Mouse (Mus musculus) hindlimb bud, embryonic 11.5 days (tissue): ENCODE results near the gene Tmub1.

Experiments
- DNase-seq: peaks from one replicate; pipeline ENCODE4 v3.0.0-alpha.2; 2012; ENCODE audit warnings: low read depth, low spot score; ENCODE audit errors: extremely low spot score

Gene Tmub1

DNA sequence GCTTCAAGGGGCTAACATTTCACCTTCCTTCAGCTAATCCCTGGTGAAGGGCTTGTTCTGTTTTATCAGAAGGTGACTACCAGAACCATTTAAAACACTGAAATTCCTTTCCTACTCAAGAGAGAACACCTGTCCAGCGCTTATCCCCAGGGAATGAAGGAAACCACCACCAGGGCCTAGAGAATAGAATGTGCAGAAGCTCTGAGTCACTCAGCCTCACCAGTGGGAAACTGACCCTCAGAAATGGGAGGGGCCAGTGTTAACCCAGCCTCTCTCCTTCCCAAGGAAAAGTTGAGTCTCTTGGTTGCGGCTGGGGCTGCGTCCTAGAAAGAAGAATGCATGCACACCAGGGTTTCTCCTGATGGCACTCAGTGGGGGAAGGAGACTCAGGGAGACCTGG is 7.4 kb upstream of the Tmub1 start:
- no peak for DNase-seq

DNA sequence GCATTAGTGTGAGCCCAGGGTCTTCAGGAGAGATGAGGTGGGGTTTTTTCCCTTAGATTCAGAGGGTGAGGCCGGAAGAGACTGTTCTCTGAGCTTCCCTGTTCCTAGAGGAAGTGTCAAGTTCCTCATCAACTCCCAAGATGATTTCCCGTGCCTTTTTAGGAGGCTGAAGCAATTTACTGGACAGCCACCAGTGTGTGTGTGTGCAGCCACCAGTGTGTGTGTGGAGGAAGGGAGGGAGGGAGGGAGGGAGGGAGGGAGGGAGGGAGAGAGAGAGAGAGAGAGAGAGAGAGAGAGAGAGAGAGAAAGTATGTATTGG is 6.3 kb upstream of the Tmub1 start:
- DNase-seq = no peak

DNA sequence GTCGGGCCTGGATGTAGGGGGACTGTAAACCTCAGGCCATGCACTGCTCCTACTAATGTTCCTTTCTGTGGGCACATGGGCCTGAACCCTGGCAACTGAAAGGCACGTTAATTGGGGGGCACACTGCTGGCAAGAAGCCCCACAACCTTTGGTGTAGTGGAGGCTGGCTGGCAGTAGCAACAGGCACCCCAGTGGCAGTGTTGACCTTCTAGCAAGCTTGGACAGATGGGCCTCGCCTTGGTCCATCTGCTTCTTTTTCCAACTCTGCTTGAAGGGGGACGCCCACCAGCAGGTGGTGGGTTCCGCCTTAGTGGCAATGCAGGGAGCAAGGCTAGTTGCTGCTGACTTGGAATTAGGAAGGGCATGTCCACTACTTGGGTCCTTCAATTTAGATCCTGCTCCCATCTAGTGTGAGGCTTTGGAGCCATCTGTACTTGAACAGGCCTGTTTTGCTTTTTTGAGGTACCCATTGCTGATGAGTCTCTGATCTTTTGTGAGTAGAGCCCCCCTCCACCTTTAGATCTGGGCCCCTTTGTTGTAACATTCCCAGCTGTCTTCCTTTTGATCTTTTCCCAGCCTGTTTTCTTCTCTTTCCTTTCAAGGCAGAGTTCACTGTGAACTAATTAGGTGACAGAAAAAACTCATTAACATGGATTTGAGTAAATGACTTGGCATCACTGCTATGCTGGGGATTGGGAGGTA is 5.8 kb upstream of the Tmub1 start:
- no peak for DNase-seq

DNA sequence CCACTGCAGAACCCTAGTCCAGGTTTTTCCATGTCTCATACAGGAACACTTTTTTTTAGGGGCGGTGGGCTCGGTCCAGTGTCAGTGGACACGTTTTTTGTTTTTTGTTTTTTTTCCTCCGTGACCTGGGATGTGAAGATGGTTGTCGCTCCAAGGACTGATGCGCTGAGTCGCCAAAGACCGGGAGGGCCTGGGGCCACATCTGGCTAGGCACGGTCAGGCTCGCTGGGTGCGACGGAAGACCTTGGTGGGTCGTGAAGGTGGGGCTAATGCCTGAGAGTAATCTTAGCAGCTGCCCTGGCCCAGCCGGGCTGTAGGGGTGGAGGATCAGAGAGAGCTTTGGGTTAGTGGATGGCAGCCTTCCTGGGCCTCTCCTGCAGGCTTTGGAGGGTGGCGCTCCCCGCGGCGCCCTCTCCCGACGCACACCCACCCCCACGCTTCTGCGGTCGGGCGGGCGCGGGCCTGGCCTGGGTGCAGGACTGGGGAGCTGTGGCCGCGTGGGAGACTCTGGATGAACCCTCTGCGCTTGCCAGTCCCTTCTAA is 5.1 kb upstream of the Tmub1 start:
- DNase-seq = no peak

DNA sequence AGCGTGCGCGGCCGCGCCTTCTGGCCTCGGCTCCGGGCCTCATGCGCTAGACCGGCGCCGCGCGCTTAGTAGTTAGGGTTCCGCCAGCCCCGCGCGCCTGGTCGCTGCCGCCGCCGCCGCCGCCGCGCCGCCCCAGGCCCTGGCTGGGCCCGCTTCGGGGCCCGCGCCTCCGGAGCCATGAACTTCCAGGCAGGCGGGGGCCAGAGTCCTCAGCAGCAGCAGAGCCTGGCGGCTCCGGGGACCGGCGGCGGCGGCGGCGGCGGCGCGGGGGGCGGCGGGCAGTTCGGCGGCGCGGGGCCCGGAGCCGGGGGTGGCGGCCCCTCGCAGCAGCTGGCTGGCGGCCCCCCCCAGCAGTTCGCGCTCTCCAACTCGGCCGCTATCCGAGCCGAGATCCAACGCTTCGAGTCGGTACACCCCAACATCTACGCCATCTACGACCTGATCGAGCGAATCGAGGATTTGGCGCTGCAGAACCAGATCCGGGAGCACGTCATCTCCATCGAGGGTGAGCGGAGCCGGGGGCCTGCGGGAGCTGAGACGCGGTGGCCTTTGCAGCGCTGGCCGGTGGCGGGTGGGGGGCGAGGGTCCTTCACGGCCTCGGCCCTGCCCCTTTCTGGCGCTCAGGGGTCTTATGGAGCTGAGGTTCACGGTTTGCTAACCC is 4.5 kb upstream of the Tmub1 start, which contains the start of gene Agap3:
TSS of gene Agap3 (plus strand) at position 148 of the 661 bp plus-strand sequence.
- no peak for DNase-seq

DNA sequence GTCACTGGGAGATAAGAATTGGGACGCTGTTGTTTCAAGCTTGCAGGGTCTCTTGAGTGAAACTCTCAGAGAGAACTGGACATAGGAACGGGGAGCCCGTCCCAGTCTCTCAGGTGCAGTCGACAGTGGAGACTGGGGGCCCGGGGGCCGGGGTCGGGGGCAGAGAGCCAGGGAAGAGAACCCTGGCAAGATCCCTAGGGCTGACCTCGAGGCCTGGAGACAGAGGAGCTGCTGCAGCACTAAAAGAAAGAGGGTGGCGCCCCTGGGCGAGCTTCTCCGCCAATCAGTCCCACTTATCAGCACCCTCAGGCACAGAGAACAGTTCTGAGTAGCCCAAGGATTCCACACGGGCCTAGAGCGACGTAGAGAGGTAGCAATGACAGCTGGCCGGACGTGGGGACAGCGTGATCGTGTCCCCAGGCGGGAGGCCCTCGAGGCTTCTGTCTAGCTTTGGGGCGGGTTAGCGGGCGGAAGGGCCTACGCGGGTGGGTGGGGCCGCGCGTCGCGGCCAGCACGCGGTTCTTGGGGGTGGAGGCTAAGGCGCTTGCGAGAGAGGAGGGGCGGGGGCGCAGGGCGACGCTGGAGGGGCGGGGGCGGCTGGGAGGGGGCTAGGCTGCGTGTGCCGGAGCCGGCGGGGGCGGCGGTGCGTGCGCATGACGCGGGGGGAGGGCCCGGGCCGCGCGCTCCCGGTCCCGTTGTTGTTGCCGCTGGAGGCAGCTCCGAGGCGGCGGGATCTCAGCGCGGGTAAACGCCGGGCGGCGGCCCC is 3.8 kb upstream of the Tmub1 start:
- no peak for DNase-seq

DNA sequence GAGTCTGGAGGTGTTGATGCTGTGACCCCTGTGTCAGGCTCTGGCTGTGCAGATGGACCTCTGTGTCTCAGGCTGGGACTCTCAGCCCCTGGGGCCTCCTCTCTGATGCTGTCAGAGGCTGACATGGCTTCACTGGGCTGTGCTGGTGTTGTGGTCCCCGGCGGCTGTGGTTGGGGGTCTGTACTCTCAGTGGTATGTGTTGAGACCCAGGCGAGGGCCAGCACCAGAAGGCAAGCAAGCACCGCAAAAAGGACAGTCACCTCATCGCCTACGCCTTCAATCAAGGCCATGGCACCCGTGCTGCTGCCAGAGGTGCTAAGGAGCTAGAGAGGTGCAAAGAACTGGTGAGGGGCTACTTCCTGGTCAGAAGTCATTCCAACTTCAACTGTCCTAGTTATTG is 1.0 kb downstream of the Tmub1 start:
- no peak for DNase-seq

DNA sequence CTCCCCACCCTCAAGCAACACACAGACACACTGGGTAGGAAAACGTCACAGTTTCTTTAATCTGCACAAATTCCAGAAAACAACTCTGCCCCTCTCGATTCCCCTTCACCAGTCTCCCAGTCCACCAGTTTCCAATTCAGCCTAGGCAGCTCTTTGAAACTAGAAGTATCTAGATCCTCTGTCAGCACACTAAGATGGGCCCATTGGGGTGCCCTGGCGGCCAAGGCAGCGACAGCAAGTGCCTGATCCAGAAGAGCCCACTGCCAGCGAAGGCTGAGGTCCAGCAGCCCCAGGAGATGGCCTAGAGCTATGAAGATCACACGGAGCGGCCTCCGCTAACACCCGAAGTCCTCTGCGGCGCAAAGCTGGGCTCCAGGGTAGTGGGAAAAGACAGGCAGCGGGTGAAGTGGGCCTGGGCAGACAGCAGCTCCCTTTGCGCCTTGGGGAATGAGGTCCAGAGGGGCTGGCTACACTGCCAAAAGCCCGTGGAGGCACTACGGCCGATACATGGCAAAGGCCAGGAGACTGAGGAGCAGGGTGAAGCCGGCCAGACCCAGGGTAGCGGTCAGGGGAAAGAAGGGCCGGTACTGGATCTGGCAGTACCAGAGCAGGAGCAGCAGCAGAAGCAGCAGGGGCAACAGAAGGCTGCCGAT is 2.1 kb downstream of the Tmub1 start:
- no peak for DNase-seq

DNA sequence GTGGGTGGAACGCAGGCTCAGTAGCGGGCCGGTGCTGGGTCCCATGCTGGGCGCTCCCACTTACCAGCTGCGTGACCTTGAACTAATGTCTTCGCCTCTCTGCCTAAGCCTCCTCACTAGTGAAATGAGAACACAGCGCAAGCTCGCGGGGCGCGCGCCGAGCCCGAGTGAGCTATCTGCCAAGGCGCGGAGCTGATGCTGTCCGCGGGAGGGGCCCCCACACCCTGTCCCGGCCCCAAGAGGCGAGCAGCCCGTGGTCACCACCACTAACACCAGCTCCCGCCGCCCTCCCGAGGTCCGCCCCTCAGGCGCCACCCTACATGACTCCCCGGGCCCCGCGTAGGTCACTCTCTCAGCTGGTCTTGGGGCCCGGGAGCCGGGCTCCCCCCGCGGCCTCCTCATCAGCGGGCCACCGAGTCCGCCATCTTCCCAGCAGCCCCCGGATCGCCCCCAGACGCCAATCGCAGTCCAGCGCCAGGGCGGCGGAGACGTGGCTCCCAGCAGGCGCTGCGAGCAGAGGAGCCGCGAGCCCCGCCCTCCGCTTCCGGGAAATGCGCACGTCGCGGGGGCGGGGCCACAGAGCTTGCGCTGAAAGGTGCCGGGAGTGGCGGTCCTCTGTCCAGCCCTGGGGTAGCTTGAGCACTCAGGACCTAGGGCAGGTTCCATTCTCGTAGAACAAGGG is 2.8 kb downstream of the Tmub1 start, which contains the start of gene Fastk:
TSS of gene Fastk (minus strand) at position 542 of the 682 bp plus-strand sequence.
- no peak for DNase-seq

DNA sequence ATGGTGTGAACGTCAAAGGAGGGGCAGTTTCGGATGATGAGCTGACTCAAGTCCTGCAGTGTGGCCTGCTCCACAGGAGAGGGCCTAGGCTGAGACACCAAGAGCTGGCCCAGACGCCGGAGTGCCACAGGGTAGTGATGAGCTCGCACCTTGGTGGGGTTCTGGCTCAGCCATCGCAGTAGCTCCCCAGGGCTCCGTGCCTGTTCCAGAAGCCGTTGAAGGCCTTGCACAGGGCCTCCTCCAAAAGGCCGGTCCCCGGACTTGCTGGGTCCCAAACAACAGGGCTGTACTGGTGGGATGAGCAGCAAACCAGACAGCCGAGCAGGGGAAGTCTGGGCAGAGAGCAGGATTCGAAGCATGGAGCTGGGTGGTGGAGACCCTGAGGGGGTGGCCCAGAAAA is 3.7 kb downstream of the Tmub1 start:
- no peak for DNase-seq

DNA sequence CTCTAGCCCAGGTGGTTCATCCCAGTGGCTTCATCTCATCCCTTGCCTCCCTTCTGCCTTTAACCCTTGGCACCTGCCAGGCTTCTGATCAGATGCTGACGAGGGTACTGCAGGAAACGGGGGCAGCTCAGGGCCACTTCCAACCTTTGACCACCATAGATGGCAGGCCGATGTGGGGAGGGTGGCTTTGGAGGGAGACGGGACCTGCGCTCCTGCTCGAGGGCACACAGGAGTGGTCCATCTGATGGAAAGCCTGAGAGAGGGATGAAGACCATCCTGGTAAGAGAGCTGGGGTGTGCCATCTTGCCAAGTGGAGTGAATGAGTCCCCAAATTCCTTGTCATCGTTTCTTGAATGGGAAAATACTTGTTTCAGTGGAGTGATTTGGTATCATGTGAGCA is 4.5 kb downstream of the Tmub1 start:
- no peak for DNase-seq

DNA sequence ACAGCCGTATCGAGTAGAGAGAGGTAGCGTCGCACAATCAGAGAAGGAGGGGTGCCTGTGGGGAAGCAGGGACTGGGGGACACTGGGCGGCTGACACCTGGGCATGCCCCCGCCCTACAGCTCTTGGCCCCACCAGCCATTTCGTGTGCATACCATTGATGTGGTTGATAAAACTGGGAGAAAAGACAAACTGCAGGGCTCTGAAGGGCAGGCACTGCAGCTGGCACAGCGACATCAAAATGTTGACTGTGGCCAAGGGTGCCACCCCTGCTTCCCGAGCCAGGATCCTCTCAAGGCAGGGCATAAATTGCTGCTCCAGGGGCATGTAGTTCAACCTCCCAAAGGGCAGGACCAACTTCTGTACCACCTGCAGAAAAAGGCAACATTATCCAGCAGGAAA is 5.6 kb downstream of the Tmub1 start:
- DNase-seq = no peak

DNA sequence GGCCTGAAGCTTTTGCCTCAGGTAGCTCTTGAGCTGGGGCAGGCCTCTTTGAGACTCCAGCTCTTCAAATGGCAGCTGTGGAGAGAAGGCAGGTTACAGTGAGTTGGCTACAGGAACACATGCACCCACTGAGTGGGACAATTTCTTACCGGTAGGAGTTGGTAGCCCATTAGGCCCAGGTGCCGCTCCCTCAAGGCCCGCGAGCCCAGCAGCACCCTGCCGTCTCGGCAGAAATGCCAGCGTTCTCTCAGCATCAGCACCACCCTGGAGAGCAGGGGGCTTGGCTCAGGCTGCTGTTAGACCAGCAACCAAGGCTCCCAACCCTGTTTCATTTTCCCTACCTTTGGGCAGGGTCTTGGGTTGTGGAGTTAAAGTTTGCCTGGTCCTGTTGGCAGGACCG is 6.5 kb downstream of the Tmub1 start:
- DNase-seq = no peak

DNA sequence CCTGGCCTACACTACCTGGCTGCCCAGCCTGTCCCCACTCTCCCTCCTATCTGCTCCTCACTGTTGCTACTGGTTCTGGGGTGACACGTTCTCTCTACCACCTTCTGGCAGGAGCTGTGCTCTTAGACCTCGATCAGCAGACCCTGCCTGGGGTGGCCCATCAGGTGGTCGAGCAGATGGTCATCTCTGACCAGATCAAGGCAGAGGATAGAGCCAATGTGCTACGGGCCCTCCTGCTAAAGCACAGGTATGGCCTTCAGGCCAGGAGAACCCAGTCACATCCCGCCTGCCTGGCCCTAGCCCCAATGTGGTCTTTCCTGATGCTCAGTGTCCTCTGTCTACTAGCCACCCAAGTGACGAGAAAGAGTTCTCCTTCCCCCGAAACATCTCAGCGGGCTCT is 13.7 kb downstream of the Tmub1 start:
- no peak for DNase-seq

DNA sequence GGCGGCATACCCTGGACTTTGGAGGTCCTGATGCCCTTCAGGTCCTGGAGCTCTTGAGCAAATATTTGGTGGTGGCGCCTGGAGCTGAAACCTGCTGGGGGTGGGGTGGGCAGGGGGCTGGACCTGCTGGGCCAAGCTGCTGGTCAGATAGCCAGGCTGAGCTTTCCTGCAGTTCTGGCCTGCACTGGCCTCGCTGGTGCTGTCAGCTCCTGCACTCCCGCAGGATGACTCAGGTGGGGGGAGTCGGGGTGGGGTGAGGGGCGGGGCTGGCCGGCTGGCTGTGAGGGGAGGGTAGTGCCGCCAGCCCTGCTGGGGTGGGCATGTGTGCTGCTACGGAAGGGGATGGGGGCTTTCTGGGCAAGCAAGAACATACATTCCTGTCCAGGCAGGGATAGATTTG is 19.1 kb downstream of the Tmub1 start:
- DNase-seq = no peak

DNA sequence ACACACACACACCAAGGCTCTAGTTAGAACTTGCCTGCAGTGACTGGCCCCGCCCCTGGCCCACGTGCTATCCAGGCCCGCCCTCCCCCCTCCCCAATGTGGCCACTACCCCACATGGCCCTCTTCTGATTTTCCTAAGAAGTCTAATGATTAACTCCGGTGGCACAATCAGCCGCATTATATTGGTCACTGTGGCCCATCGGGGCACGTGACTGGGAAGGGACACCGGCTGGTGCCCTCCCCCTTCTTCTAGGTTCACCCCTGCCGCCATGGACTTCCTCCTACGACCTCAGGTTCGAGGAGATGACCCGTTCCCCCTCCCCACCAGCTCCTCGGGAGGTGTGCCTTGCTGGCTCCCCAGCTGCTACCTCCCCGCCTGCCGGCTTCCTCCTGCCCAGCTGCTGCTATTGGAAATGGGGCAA is 19.7 kb downstream of the Tmub1 start:
- no peak for DNase-seq

DNA sequence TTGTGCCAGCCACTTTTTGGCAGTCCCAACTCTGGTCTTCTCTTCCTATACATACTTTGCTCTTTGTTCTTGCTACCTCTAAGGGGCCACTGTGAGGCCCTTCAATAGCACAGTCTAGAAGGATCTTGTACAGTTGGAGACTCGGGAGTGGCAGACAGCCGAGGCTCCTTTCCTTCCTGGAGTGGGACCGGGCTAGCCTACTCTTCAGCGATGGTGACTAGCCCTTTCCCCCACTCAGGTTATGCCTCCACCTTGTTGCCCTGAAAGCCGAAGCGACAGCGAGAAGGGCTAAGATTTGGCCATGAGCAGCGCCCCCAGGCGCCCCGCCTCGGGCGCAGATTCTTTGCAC is 20.4 kb downstream of the Tmub1 start:
- DNase-seq = no peak

DNA sequence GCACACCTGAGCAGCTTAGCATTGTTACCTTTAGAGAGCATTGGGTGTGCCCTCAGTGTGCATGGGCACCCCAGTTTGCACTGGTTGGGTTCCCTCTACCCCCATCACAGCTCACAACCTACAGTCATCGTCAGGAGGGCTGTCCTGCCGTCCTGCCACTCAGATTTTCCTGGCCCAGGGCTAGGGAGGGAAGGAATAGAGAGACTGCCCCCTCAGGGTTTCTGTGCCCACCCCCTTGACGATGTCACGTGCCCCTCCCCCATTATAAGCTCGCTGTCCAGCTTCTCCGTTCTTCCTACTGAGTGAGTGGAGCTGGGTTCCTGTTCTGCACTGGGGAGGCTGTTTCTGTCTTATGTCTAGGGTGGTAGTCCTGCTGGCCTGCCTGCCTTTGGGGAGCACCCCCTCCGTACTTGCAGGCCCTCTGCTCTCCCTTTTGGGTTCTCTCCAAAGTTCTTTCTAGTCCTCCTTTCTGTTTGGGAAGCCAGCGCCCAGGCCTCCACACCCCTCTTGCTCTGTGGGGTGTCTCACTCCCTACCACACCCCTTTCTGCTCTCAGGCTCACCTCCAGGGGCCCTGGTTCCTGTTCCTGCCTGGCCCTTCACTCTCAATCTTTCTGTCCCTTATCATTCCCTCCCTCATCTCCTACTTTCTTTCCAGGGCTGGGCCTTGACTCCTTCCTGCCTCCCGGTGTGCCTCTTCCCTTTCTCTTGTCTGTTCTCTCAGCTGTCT is 20.9 kb downstream of the Tmub1 start:
- no peak for DNase-seq

DNA sequence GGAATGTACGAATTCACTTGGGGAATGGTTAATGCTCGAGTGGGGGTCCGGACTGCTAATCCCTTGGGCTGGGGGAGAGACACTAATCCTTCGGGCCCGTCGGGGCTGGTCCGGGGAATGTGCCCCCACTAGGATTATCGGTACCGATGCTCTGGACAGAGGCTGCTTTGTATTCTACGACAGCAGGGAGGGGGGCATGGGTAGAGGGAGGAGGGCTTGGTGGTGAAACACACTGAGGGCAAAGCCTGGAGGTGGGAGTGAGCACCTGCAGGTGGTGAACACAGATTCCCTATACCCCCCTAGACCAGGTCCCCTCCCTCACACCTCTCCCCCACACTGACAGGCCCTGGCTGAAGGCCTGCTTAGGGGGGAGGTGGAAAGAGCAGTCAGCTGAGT is 21.6 kb downstream of the Tmub1 start:
- no peak for DNase-seq

DNA sequence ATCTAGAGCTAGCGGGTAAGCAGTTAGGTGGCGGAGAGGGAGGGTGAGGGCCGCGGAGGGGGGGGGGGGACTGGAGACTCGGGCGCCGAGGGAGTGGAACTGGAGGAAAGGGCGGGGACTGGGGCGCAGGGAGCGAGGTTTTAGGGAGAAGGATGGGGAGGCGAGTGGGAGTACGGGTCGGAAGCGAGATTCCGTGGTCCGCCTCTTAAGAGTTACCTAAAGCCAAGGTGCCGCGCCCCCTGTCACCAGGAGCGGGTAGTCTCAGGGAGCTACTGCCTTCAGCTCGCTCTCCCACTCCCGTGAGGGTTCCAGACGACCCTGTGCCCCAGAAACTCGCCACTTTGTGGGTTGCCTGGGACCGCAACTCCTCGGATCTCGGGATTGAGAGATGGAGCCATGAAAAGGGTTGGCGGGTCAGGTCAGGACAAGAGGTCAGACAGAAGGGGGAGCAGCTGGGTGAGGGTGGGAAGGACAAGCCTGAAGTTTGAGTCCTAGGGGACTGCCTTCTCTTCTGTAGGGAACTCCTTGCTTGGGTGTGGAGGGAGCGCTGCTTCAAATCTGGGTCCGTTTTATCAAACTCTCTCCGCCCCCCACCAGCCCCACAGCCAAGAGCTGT is 22.1 kb downstream of the Tmub1 start:
- DNase-seq = no peak
